Mouse (Mus musculus) G1E (cell line): ENCODE measurements around the gene Zfp408. TPM values are rescaled to one million over a fixed set of nuclear protein-coding genes. Genes with fewer than 3 reads are reported as not detected.
A peak's percentile ranks its signal among the peaks of the same experiment; 100 is the strongest.

Source experiments
- ATAC-seq: 2 replicates; pipeline ENCODE4 v1.8.0; 2016; ENCODE audit warnings: mild to moderate bottlenecking; ENCODE audit not compliant: insufficient number of reproducible peaks, poor library complexity, low FRiP score, severe bottlenecking; ENCODE audit errors: extremely low read depth
- DNase-seq: peaks from one replicate; pipeline ENCODE4 v3.0.0; 2012; ENCODE audit warnings: low spot score
- H3K27me3 ChIP-seq: 2 replicates; pipeline ENCODE4 v1.6.1; 2012; ENCODE audit warnings: mild to moderate bottlenecking, low read length, inconsistent platforms; ENCODE audit not compliant: insufficient read depth
- H3K36me3 ChIP-seq: replicated peaks from 2 replicates; pipeline ENCODE3; 2012; ENCODE audit warnings: mild to moderate bottlenecking, inconsistent platforms
- H3K4me1 ChIP-seq: 2 replicates; pipeline ENCODE4 v1.6.1; 2012; ENCODE audit warnings: low read depth, low read length, inconsistent platforms, mixed read lengths; ENCODE audit not compliant: insufficient read depth
- H3K4me3 ChIP-seq: 2 replicates; pipeline ENCODE4 v1.5.1; 2012; ENCODE audit warnings: low read depth, mild to moderate bottlenecking, inconsistent platforms, low read length, moderate library complexity, mixed read lengths
- H3K9me3 ChIP-seq: replicated peaks from 2 replicates; pipeline ENCODE4 v1.6.1; 2012; ENCODE audit warnings: inconsistent platforms
- CTCF ChIP-seq: IDR thresholded peaks from 2 replicates; pipeline ENCODE4 v1.5.1; 2012; ENCODE audit warnings: low read depth, low read length, inconsistent platforms, mixed read lengths
- GATA1 ChIP-seq: IDR thresholded peaks from 2 replicates; pipeline ENCODE4 v1.6.1; 2012; ENCODE audit warnings: borderline replicate concordance, low read length, inconsistent platforms, mixed read lengths
- GATA2 ChIP-seq: IDR thresholded peaks from 2 replicates; pipeline ENCODE4 v1.6.1; 2012; ENCODE audit warnings: low read depth, low read length, inconsistent platforms, borderline replicate concordance
- POLR2AphosphoS5 ChIP-seq: IDR thresholded peaks from 2 replicates; pipeline ENCODE4 v1.6.1; 2012; ENCODE audit warnings: low read depth, low read length, inconsistent platforms; ENCODE audit not compliant: insufficient replicate concordance
- TAL1 ChIP-seq: conservative IDR thresholded peaks from 2 replicates; pipeline ENCODE4 v1.6.1; 2012; ENCODE audit warnings: low read depth, low read length, inconsistent platforms, mixed read lengths
- polyA plus RNA-seq: library from polyadenylated mRNA; stranded (reverse); fragments of >175 nt; gene quantifications from 2 replicates; pipeline ENCODE4 v1.2.3, GENCODE M21; 2012
- total RNA-seq, 2 experiments: library from RNA; stranded (forward) in 1 of 2; stranded (reverse) in 1 of 2; fragments of 200-1000 nt in 1 of 2; fragments of >200 nt in 1 of 2; fragmentation: Nextera tagmentation in 1 of 2; gene quantifications; 2 replicates each; pipeline ENCODE4 v1.2.3; 2014 to 2017

The Zfp408 gene
- total and polyA plus RNA-seq, 3 experiments: 9.5 to 16.9 (median 13.3) TPM

DNA sequence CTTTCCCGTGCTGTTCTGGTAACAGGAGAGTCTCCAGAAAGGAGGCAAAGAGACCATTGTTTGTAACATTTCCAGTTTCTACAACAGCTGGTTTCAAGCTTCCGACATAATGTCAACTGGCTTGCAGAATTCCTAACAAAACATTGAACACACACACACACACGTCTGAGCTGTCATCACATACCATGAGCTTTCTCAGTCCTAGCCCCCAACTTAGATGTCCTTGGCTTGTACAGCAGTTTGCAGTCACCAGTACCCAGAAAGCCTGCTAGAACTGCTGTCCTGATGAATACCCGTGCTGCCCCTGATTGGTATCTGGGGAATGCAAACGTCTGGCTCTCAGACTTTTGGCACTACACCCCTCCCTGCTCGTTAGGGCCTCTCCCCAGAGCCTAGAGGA, 6.2 kb upstream of the Zfp408 start:
- Histone ChIP-seq H3K4me1 (peaks cover 22% of the 10 kb centered on the region), H3K36me3 (peaks cover 91% of the 10 kb centered on the region), H3K4me3 (no peak overlapping the region), H3K27me3 (no peaks in the 10 kb centered on the region), H3K9me3 (no peaks in the 10 kb centered on the region)
- TF ChIP-seq CTCF: no peak
- TF ChIP-seq GATA1: no peak
- TF ChIP-seq GATA2: no peak
- TF ChIP-seq POLR2AphosphoS5: no peak
- TF ChIP-seq TAL1: no peak
- ATAC-seq (no peak), DNase-seq (no peak)

DNA sequence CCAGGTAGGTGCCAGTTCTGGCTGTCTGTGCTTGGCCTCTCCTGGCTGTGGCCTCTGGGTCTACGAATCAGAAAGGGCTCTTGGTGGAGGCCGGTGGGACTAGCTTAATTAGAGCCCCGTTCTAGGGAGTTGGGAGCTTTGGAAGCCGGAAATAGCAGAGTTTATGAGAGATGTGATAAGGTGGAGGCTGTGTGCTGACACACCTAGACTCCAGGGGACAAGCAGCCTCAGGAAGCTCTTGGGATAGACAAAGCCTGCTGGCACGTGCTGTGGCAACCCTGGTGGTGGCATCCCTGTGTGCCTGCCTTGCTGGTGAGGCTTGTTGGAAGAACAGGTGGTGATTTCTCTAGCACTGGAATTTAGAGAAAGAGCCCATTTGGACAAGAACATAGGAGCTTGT, 5.8 kb upstream of the Zfp408 start:
- Histone ChIP-seq H3K9me3 (no peaks in the 10 kb centered on the region), H3K36me3 (peaks cover 89% of the 10 kb centered on the region), H3K4me1 (peaks cover 26% of the 10 kb centered on the region), H3K4me3 (no peak overlapping the region), H3K27me3 (no peaks in the 10 kb centered on the region)
- no peak for DNase-seq
- no peak for ATAC-seq
- TF ChIP-seq GATA1 (no peak), GATA2 (no peak), TAL1 (no peak), POLR2AphosphoS5 (no peak), CTCF (no peak)

DNA sequence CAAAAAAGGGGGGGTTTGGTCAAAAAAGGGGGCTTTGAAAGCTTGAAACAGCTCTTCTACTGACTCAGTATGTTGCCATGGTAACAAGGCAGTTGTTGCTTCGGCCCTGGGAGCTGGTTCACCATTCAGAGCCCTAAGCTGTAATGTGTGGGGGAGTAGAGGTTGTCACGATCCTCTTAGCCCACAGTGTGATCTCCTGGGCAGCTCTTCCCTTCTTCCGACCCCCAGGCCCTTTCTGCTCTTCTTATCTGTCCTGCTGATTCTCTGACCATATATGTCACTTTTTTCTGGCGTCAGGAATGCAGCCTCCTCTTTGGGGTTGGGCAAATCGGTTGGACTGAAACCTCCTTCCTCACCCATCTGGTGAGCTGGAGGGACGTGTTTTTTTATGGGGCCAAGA, 3.3 kb upstream of the Zfp408 start:
- TF ChIP-seq POLR2AphosphoS5: no peak
- TF ChIP-seq GATA2: no peak
- no peak for TF ChIP-seq CTCF
- no peak for TF ChIP-seq TAL1
- TF ChIP-seq GATA1: no peak
- H3K27me3 ChIP-seq: no peaks in the 10 kb centered on the region
- no peak for ATAC-seq
- DNase-seq: no peak
- H3K36me3 ChIP-seq: peaks cover 67% of the 10 kb centered on the region
- peaks cover 37% of the 10 kb centered on the region for H3K4me1 ChIP-seq
- H3K4me3 ChIP-seq: no peak overlapping the region
- H3K9me3 ChIP-seq: no peaks in the 10 kb centered on the region

DNA sequence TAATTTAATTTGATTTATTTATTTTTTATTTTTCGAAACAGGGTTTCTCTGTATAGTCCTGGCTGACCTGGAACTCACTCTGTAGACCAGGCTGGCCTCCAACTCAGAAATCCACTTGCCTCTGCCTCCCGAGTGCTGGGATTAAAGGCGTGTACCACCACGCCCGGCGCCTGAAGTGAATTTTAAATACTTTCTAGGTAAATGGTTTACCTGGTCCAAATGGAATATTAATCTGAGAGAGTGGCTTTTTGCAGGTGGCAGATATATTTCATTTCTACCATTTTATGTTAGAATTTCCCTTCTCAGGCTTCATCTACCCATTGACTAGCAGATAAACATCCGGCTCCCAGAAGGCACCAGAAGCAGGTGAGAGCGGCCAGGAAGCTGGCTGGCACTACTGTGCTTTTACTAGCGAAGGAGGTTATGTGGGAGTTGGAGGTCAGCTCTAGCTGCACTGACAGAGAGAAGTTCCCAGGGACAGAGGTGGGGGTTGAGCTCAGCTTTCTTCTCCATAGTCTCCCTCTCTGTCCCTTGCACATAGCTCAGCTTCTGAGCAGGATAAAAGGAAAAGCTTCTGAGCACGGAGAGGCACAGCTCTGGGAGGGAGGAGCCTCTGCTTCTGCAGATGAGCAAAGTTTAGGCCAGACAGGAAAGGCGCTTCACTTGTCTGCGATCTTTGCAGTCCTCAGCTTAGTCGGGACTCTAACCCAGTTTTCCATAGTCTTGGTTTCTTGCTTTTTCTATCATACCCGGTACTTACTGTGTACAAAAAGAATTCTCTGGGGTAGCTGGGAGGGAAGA, 2.1 kb upstream of the Zfp408 start:
- peaks cover 42% of the 10 kb centered on the region for H3K4me1 ChIP-seq
- TF ChIP-seq GATA1: no peak
- TF ChIP-seq GATA2: no peak
- TF ChIP-seq CTCF: no peak
- no peak for TF ChIP-seq TAL1
- no peak for TF ChIP-seq POLR2AphosphoS5
- no peaks in the 10 kb centered on the region for H3K27me3 ChIP-seq
- H3K4me3 ChIP-seq: no peak overlapping the region
- peaks cover 67% of the 10 kb centered on the region for H3K36me3 ChIP-seq
- no peaks in the 10 kb centered on the region for H3K9me3 ChIP-seq
- ATAC-seq (no peak), DNase-seq (no peak)

DNA sequence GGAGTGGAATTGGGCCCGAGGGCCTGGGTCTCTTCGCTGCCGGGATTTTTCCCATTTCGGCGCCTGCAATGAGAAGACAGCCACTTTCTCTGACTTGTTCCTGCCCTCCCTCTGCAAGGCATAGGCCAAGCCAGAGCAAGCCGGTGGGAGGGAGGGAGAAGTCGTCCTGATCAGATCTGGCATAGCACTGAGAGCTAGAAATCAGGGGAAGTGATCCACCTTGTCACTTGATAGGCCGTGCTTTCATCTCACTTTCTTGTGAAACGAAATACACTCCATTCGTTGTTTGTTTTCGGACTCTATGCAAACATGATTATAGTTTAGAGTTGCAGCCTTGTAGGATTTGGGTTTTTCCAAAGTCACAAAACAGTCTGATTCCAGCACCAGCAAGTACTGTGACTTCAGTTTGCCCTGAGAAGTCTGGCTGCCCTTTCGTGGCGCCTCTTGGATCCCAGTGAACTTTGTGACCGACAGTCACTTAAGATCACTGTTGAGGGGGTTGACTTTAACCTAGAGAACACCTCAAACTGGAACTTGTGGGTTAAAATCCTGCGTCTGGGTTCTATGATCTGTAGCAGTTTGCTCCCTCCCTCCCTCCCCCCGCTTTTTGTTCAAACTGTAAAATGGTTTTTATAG, 887 bp upstream of the Zfp408 start:
- Histone ChIP-seq H3K4me3 (peak overlapping the region; percentile 80), H3K9me3 (no peaks in the 10 kb centered on the region), H3K27me3 (no peaks in the 10 kb centered on the region), H3K4me1 (peaks cover 42% of the 10 kb centered on the region), H3K36me3 (peaks cover 67% of the 10 kb centered on the region)
- peak; percentile 55 for DNase-seq
- TF ChIP-seq CTCF (no peak), POLR2AphosphoS5 (no peak)
- ATAC-seq: no peak

DNA sequence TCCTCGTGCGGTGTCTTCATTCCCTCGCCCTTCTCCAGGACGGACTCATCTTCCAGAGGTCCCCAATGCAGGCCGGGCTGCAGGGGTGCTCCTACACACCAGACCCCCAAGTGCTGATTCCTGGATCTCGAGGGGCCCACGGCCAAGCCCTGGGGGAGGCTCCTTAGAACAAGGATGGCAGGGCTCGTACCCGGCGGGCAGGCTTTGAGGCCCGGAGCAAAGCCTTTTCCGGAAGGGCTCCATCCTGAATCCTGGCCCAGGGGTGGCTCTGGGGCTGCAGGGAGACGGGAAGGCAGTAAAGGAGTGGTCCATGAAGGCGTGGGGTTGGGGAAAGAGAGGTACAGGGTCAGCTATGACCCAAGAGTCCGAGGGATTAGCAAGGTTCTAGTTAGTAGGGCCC, 439 bp downstream of the Zfp408 start:
- Histone ChIP-seq H3K4me1 (peaks cover 54% of the 10 kb centered on the region), H3K36me3 (peaks cover 67% of the 10 kb centered on the region), H3K4me3 (peak overlapping the region; percentile 80), H3K9me3 (no peaks in the 10 kb centered on the region), H3K27me3 (no peaks in the 10 kb centered on the region)
- ATAC-seq (no peak), DNase-seq (peak; percentile 19)
- TF ChIP-seq TAL1 (no peak), CTCF (no peak), GATA1 (no peak), POLR2AphosphoS5 (no peak), GATA2 (no peak)
